Mouse (Mus musculus): ENCODE results near the gene Hoxa7. TPM values are rescaled to one million over a fixed set of nuclear protein-coding genes. Genes with fewer than 3 reads are reported as not detected.

Hoxa7 gene
- polyA plus RNA-seq, 1 experiment from 2014 or later = not detected

DNA sequence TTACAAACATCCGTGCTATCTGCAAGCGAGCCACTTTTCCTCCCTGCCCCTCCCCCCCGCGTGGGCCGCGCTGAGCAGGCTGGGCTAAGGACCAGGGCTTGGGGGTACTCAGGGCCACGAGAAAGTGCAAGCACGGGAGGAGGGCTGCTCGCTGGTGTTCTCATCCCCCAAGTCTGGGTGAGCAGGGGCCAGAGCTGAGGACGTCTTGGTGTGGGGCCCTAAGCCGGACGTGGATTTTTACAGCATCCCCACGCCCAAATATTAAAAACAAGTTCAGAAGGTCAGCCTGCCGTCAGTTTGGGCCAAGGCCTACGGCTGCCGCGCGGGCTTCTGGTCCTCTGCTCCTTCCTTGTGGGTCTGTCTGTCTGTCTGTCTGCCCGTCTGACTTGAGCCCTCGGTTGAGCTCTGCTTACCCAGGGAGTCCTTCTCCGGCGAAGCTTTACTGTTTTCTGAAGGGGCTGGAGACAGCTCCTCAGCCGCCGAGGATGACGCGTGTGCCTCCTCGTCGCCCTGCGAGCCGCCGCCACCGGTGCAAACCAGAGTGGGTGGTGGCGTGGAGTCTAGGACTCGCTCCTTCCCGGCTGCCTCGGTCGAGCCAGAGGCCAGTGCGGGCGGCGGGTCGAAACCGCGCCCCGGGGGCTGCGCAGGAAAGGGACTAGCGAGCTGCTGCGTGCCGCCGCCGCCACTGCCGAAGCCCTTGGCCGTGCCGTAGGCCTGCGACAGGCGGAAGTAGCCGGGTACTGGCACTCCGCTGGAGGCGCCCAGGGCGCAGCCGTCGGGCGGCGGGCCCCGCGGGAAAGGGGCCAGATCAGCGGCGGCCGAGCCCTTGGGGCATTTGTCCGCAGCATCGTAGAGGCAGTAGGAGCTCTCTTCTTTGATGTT lies 12.1 kb upstream of the Hoxa7 start:
- H3K27ac ChIP-seq = no peak overlapping the region
- WGBS = 1% methylated on average over 70 of the region's 70 CpGs
- no peak overlapping the region for H3K9ac ChIP-seq (replicated peaks)
- H3K27me3 ChIP-seq = peaks cover 98% of the 10 kb centered on the region
- no peaks in the 10 kb centered on the region for H3K9me3 ChIP-seq
- H3K4me1 ChIP-seq (replicated peaks) = no peaks in the 10 kb centered on the region
- ATAC-seq = no peak
- no peak overlapping the region for H3K4me2 ChIP-seq (replicated peaks)
- H3K4me3 ChIP-seq (replicated peaks) = no peak overlapping the region
- H3K36me3 ChIP-seq = no peaks in the 10 kb centered on the region

DNA sequence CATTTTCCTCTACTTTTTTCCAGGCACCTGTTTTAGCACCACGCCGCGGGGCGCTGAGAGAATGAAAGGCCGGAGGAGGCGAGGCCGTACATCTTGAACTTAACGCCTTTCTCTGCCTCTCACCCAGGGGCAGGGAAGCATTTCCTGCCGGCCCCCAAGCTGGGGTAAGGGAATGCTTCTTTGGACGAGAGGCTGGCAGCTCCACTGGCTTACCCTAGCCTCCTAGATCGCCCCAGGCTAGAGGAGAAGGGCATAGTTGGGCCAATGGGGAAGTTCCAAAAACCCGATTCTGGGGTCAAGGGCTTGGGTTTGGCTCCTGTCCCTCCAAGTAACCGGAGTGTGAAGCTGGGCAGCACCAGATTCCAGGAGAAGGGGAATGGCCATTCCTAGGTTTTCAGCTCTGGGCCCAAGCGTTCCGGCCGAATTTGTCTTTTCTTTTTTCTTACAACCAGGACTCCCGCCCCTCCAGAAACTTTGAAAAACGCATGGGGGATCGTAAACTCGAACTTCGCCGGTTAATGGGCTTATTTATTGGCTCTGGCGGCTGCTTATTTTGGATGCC lies 11.4 kb upstream of the Hoxa7 start:
- ATAC-seq = no peak
- H3K9ac ChIP-seq (replicated peaks) = no peak overlapping the region
- H3K27ac ChIP-seq = no peak overlapping the region
- H3K27me3 ChIP-seq = peaks cover 97% of the 10 kb centered on the region
- H3K36me3 ChIP-seq = no peaks in the 10 kb centered on the region
- H3K9me3 ChIP-seq = no peaks in the 10 kb centered on the region
- H3K4me1 ChIP-seq (replicated peaks) = no peaks in the 10 kb centered on the region
- no peak overlapping the region for H3K4me2 ChIP-seq (replicated peaks)
- under 1% methylated on average over 23 of the region's 23 CpGs for WGBS
- no peak overlapping the region for H3K4me3 ChIP-seq (replicated peaks)

DNA sequence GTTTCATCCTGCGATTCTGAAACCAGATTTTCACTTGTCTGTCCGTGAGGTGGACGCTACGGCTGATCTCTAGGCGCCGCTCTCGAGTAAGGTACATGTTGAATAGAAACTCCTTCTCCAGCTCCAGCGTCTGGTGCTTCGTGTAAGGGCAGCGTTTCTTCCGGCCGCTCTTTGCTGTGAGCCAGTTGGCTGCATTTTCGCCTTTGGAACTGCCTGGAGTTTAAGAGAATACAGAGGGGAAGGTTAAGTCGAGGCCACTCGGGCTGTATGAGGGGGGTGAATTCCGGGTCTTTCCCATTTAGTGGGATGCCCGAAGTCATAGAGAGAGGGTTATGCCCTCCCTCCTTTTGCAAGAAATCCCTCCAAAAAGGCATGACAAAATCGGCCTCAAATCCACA lies 10.9 kb upstream of the Hoxa7 start:
- no peak overlapping the region for H3K4me2 ChIP-seq (replicated peaks)
- H3K4me3 ChIP-seq (replicated peaks) = no peak overlapping the region
- WGBS = under 1% methylated on average over 18 of the region's 18 CpGs
- H3K9ac ChIP-seq (replicated peaks) = no peak overlapping the region
- ATAC-seq = no peak
- H3K4me1 ChIP-seq (replicated peaks) = no peaks in the 10 kb centered on the region
- H3K27ac ChIP-seq = no peak overlapping the region
- H3K9me3 ChIP-seq = no peaks in the 10 kb centered on the region
- H3K36me3 ChIP-seq = no peaks in the 10 kb centered on the region
- peaks cover 97% of the 10 kb centered on the region for H3K27me3 ChIP-seq

- H3K9me3 ChIP-seq = no peaks in the 10 kb centered on the region
Measured at GRCm38 (mm10) chr6:52231885-52232567, 10.4 kb upstream of the Hoxa7 start.

DNA sequence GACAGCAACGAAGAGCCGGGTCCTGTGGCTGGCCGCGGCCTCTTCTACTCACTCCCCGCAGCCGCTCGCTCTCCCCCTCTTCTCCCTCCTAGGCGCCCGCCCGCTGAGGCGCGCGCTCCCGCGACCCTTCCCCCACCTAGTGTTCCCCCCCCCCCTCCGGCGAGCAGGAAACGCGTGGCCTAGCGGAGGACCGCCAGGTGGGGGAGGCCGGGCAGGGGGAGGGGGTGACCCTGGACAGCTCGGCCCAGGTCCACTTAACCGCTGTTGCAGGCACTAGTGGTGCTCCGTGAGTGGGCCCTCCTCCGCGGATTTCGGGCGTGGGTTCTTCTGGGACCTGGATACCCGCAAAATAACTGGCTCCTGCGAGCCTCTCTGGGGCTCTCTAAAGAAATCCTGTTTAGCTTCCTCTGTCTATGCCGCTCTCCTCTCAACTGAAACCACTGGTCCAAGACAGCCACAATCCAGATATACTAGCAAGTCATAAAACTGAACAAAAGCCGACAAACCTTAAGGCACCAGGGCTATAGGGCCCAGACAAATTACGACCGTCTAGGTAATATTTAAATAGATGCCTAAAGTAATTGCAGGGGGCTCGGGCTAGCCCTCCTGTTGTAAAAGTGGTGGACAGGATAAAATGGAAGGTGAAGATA lies 9.0 kb upstream of the Hoxa7 start, which contains the start of gene Hoxa9:
Hoxa9 (minus strand) TSS at position 574 of the 650 bp plus-strand sequence.
- under 1% methylated on average over 24 of the region's 36 CpGs for WGBS
- H3K4me1 ChIP-seq (replicated peaks) = no peaks in the 10 kb centered on the region

More at GRCm38 (mm10) chr6:52231885-52232567, 10.4 kb upstream of the Hoxa7 start:
- Histone ChIP-seq H3K27me3 (peaks cover 97% of the 10 kb centered on the region), H3K4me3 (replicated peaks) (no peak overlapping the region), H3K4me1 (replicated peaks) (no peaks in the 10 kb centered on the region), H3K27ac (no peak overlapping the region), H3K9ac (replicated peaks) (no peak overlapping the region), H3K36me3 (no peaks in the 10 kb centered on the region), H3K4me2 (replicated peaks) (no peak overlapping the region)
- ATAC-seq = no peak
- WGBS = 1% methylated on average over 18 of the region's 18 CpGs

GRCm38 (mm10) chr6:52229558-52230416 lies 8.1 kb upstream of the Hoxa7 start:
- WGBS = 2% methylated on average over 43 of the region's 44 CpGs
- H3K9me3 ChIP-seq = no peaks in the 10 kb centered on the region
- no peak for ATAC-seq
- no peak overlapping the region for H3K4me3 ChIP-seq (replicated peaks)
- no peaks in the 10 kb centered on the region for H3K36me3 ChIP-seq
- H3K4me1 ChIP-seq (replicated peaks) = no peaks in the 10 kb centered on the region
- H3K27me3 ChIP-seq = peaks cover 97% of the 10 kb centered on the region
- H3K27ac ChIP-seq = no peak overlapping the region
- H3K9ac ChIP-seq (replicated peaks) = no peak overlapping the region
- no peak overlapping the region for H3K4me2 ChIP-seq (replicated peaks)

More for the DNA sequence above, 9.0 kb upstream of the Hoxa7 start, which contains the start of gene Hoxa9:
- no peaks in the 10 kb centered on the region for H3K9me3 ChIP-seq
- peaks cover 97% of the 10 kb centered on the region for H3K27me3 ChIP-seq
- H3K9ac ChIP-seq (replicated peaks) = no peak within 1 kb of the TSS
- H3K4me2 ChIP-seq (replicated peaks) = no peak within 1 kb of the TSS
- H3K4me3 ChIP-seq (replicated peaks) = no peak within 1 kb of the TSS
- no peak within 1 kb of the TSS for H3K27ac ChIP-seq
- no peak for ATAC-seq
- no peaks in the 10 kb centered on the region for H3K36me3 ChIP-seq

GRCm38 (mm10) chr6:52228475-52229465 lies 7.1 kb upstream of the Hoxa7 start:
- H3K36me3 ChIP-seq = no peaks in the 10 kb centered on the region
- no peaks in the 10 kb centered on the region for H3K4me1 ChIP-seq (replicated peaks)
- no peak for ATAC-seq
- no peak overlapping the region for H3K4me3 ChIP-seq (replicated peaks)
- H3K27me3 ChIP-seq = peaks cover 97% of the 10 kb centered on the region
- 1% methylated on average over 38 of the region's 38 CpGs for WGBS
- no peaks in the 10 kb centered on the region for H3K9me3 ChIP-seq
- H3K4me2 ChIP-seq (replicated peaks) = no peak overlapping the region
- H3K9ac ChIP-seq (replicated peaks) = no peak overlapping the region
- H3K27ac ChIP-seq = no peak overlapping the region

DNA sequence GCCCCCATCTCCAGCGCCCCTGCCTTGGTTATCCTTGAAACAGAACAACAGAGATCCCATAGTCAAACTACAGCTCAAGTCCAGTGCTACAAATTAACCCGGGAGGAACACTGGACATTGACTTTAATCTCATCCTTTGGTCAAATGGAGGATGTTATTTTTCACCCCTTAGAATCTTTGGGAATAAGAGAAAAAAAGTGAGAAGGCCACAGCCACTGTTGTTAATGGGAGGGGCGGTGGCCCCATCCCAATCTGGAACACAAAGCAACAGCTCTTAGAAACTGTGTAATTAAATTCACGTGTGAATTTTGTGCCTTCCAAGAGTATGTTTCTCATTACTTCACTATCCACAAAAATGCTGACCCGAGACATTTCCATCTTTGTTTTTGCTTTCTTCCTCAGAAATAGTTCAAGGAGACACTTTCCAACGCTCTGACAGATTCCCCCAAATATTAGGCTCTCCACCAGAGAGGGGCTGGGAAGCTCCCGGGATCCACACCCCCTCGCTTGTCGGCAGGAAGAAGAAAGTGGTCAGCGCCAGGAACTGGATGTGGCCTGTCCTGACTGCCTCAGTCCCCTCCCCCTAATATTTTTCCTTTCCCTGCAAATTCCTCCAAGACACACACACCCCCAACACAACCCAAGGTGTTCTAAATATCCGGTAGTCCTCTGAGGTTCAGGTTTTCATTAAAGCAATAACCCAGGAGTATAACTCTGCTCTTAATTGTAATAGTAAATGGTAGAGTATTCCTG lies 6.0 kb upstream of the Hoxa7 start:
- Histone ChIP-seq H3K4me1 (replicated peaks) (no peaks in the 10 kb centered on the region), H3K36me3 (no peaks in the 10 kb centered on the region), H3K27me3 (peaks cover 97% of the 10 kb centered on the region), H3K4me3 (replicated peaks) (no peak overlapping the region), H3K9me3 (no peaks in the 10 kb centered on the region), H3K27ac (no peak overlapping the region), H3K4me2 (replicated peaks) (no peak overlapping the region), H3K9ac (replicated peaks) (no peak overlapping the region)
- 2% methylated on average over 11 of the region's 11 CpGs for WGBS
- no peak for ATAC-seq

DNA sequence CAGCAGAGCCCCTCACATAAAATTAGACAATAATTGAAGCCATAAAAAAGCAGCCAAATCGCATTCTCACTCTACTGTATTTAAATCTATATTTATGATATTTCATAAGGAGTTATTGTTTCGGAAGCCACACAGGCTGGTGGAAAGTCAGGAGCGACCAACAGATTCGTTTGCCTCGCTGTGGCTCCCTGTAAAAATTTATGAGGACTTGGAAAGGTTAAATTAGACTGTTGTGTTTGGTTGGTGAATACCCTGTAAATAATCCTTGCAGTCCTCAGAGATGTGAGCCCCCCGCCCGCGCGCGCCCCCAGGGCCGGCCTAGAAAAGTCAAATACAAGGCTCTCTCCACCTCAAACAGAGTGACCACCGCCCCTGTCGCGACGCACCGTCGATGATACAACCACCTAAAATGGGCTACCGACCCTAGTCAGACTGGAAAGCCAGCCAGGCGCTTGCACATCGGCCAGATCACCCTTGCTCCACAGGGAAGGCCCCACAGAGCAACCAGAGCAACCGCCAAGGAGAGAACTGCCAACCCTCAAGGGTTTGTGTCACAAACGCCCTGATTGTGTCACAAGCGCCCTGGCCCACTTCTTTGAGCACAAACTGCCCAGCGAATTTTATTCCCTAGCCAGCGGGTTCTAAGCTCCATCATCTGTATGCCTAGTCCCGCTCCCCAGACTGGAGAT lies 5.1 kb upstream of the Hoxa7 start:
- H3K4me3 ChIP-seq (replicated peaks) = no peak overlapping the region
- H3K27me3 ChIP-seq = peaks cover 97% of the 10 kb centered on the region
- 3% methylated on average over 26 of the region's 26 CpGs for WGBS
- no peak overlapping the region for H3K9ac ChIP-seq (replicated peaks)
- no peak for ATAC-seq
- no peak overlapping the region for H3K27ac ChIP-seq
- H3K4me1 ChIP-seq (replicated peaks) = no peaks in the 10 kb centered on the region
- H3K9me3 ChIP-seq = no peaks in the 10 kb centered on the region
- H3K36me3 ChIP-seq = no peaks in the 10 kb centered on the region
- no peak overlapping the region for H3K4me2 ChIP-seq (replicated peaks)

All from midbrain, embryonic 13.5 days (tissue).